Mouse (Mus musculus) heart, embryonic 13.5 days (tissue): ENCODE results near the gene Selenoo. TPM values are rescaled to one million over a fixed set of nuclear protein-coding genes. Genes with fewer than 3 reads are reported as not detected.

ENCODE experiments used
- ATAC-seq: fragments of 200-750 bp; cut with Nextera tagmentation; 2 replicates; pipeline ENCODE4 v1.8.0; 2017; ENCODE audit warnings: moderate TSS enrichment; ENCODE audit not compliant: insufficient number of reproducible peaks, low FRiP score, low TSS enrichment; ENCODE audit errors: extremely low read depth
- H3K27ac ChIP-seq: fragments of 300-500 bp; sonication (generic); replicated peaks from 2 replicates; pipeline ENCODE4 v1.5.1; 2015; ENCODE audit warnings: moderate library complexity, mild to moderate bottlenecking, inconsistent platforms
- H3K27me3 ChIP-seq: fragments of 300-500 bp; sonication (generic); replicated peaks from 2 replicates; pipeline ENCODE4 v1.6.1; 2015; ENCODE audit warnings: mild to moderate bottlenecking, inconsistent platforms
- H3K36me3 ChIP-seq: fragments of 300-500 bp; sonication (generic); 2 replicates; pipeline ENCODE4 v1.6.1; 2015; ENCODE audit warnings: mild to moderate bottlenecking, inconsistent platforms
- H3K4me1 ChIP-seq: fragments of 300-500 bp; sonication (generic); 2 replicates; pipeline ENCODE4 v1.6.1; 2015; ENCODE audit warnings: inconsistent platforms
- H3K4me2 ChIP-seq: fragments of 300-500 bp; sonication (generic); 2 replicates; pipeline ENCODE4 v1.6.1; 2015; ENCODE audit warnings: inconsistent platforms, mild to moderate bottlenecking, moderate library complexity
- H3K4me3 ChIP-seq: fragments of 300-500 bp; sonication (generic); 2 replicates; pipeline ENCODE4 v1.5.1; 2015; ENCODE audit warnings: moderate library complexity, mild to moderate bottlenecking, inconsistent platforms
- H3K9ac ChIP-seq: fragments of 300-500 bp; sonication (generic); 2 replicates; pipeline ENCODE4 v1.6.1; 2015; ENCODE audit warnings: inconsistent platforms, mild to moderate bottlenecking, moderate library complexity
- H3K9me3 ChIP-seq: fragments of 300-500 bp; sonication (generic); 2 replicates; pipeline ENCODE4 v1.6.1; 2016; ENCODE audit warnings: inconsistent platforms
- WGBS: fragments of 180-500 bp; shearing (Covaris S2); methylation state at CpG from one replicate; pipeline ENCODE4 v1.1.7; 2015; ENCODE audit warnings: mixed read lengths; 5-methylcytosine and 5-hydroxymethylcytosine counted together
- polyA plus RNA-seq: library from polyadenylated mRNA; unstranded; fragments of >200 nt; fragmentation: Nextera tagmentation; extraction: Ambion mirVana; gene quantifications from 2 replicates; pipeline ENCODE4 v1.2.1, GENCODE M21; 2015

Gene Selenoo
- polyA plus RNA-seq, 1 experiment from 2014 or later, result 10.8 TPM

GRCm38 (mm10) chr15:89103921-89104320, 15.0 kb downstream of the Selenoo start:
- no peaks in the 10 kb centered on the region for H3K4me1 ChIP-seq
- H3K4me2 ChIP-seq, result no peak overlapping the region
- no peaks in the 10 kb centered on the region for H3K27me3 ChIP-seq
- ATAC-seq, result no peak
- no peak overlapping the region for H3K9ac ChIP-seq
- WGBS, result 80% methylated on average over 10 of the region's 10 CpGs
- no peak overlapping the region for H3K27ac ChIP-seq
- peaks cover 100% of the 10 kb centered on the region for H3K36me3 ChIP-seq
- H3K9me3 ChIP-seq, result no peaks in the 10 kb centered on the region
- H3K4me3 ChIP-seq, result no peak overlapping the region

GRCm38 (mm10) chr15:89104425-89104824, 15.5 kb downstream of the Selenoo start:
- WGBS, result 92% methylated on average over 8 of the region's 8 CpGs

GRCm38 (mm10) chr15:89106073-89106472, 17.2 kb downstream of the Selenoo start:
- H3K27me3 ChIP-seq, result no peaks in the 10 kb centered on the region
- H3K36me3 ChIP-seq, result peaks cover 100% of the 10 kb centered on the region
- no peak for ATAC-seq
- no peak overlapping the region for H3K9ac ChIP-seq
- no peaks in the 10 kb centered on the region for H3K4me1 ChIP-seq
- no peaks in the 10 kb centered on the region for H3K9me3 ChIP-seq
- no peak overlapping the region for H3K4me2 ChIP-seq
- no peak overlapping the region for H3K27ac ChIP-seq
- H3K4me3 ChIP-seq, result no peak overlapping the region
- WGBS, result 87% methylated on average over 13 of the region's 13 CpGs

More at GRCm38 (mm10) chr15:89104425-89104824, 15.5 kb downstream of the Selenoo start:
- Histone ChIP-seq H3K36me3 (peaks cover 100% of the 10 kb centered on the region), H3K4me3 (no peak overlapping the region), H3K27me3 (no peaks in the 10 kb centered on the region), H3K4me2 (no peak overlapping the region), H3K9me3 (no peaks in the 10 kb centered on the region), H3K27ac (no peak overlapping the region), H3K4me1 (no peaks in the 10 kb centered on the region), H3K9ac (no peak overlapping the region)
- ATAC-seq, result no peak

GRCm38 (mm10) chr15:89106976-89107375, 18.1 kb downstream of the Selenoo start:
- Histone ChIP-seq H3K4me3 (no peak overlapping the region), H3K9me3 (no peaks in the 10 kb centered on the region), H3K27ac (no peak overlapping the region), H3K4me2 (no peak overlapping the region), H3K27me3 (no peaks in the 10 kb centered on the region), H3K4me1 (no peaks in the 10 kb centered on the region), H3K36me3 (peaks cover 100% of the 10 kb centered on the region), H3K9ac (no peak overlapping the region)
- no peak for ATAC-seq
- WGBS, result 91% methylated on average over 1 of the region's 1 CpGs

GRCm38 (mm10) chr15:89110147-89110546, 21.3 kb downstream of the Selenoo start:
- H3K27ac ChIP-seq, result no peak overlapping the region
- ATAC-seq, result no peak
- WGBS, result 63% methylated on average over 9 of the region's 9 CpGs
- H3K36me3 ChIP-seq, result peaks cover 95% of the 10 kb centered on the region
- no peak overlapping the region for H3K4me2 ChIP-seq
- H3K9me3 ChIP-seq, result no peaks in the 10 kb centered on the region
- H3K4me3 ChIP-seq, result no peak overlapping the region
- H3K9ac ChIP-seq, result no peak overlapping the region
- no peaks in the 10 kb centered on the region for H3K4me1 ChIP-seq
- no peaks in the 10 kb centered on the region for H3K27me3 ChIP-seq

GRCm38 (mm10) chr15:89118007-89118406, 29.1 kb downstream of the Selenoo start:
- Histone ChIP-seq H3K27me3 (no peaks in the 10 kb centered on the region), H3K4me1 (peaks cover 30% of the 10 kb centered on the region), H3K9me3 (no peaks in the 10 kb centered on the region), H3K9ac (no peak overlapping the region), H3K4me3 (no peak overlapping the region), H3K27ac (no peak overlapping the region), H3K4me2 (no peak overlapping the region), H3K36me3 (peaks cover 70% of the 10 kb centered on the region)
- no peak for ATAC-seq

GRCm38 (mm10) chr15:89122649-89123366, 33.9 kb downstream of the Selenoo start, which contains the start of gene Tubgcp6:
Tubgcp6 (minus strand) TSS chr15:89123112.
- Histone ChIP-seq H3K4me3 (peak within 1 kb of the TSS; percentile 84), H3K9ac (peak within 1 kb of the TSS; percentile 89), H3K4me1 (peaks cover 47% of the 10 kb centered on the region), H3K4me2 (peak within 1 kb of the TSS; percentile 95), H3K36me3 (peaks cover 42% of the 10 kb centered on the region), H3K27me3 (no peaks in the 10 kb centered on the region), H3K9me3 (no peaks in the 10 kb centered on the region), H3K27ac (peak within 1 kb of the TSS; percentile 71)
- ATAC-seq, result peak; percentile 85
- under 1% methylated on average over 47 of the region's 47 CpGs for WGBS

- peaks cover 50% of the 10 kb centered on the region for H3K4me1 ChIP-seq
- peak overlapping the region; percentile 84 for H3K4me3 ChIP-seq
- peak overlapping the region; percentile 89 for H3K9ac ChIP-seq
- H3K36me3 ChIP-seq, result peaks cover 36% of the 10 kb centered on the region
- peak overlapping the region; percentile 71 for H3K27ac ChIP-seq
- 32% methylated on average over 11 of the region's 11 CpGs for whole genome bisulfite sequencing
- no peaks in the 10 kb centered on the region for H3K9me3 ChIP-seq
- peak overlapping the region; percentile 95 for H3K4me2 ChIP-seq
- no peaks in the 10 kb centered on the region for H3K27me3 ChIP-seq
- ATAC-seq, result no peak
Measured at GRCm38 (mm10) chr15:89123595-89123994, 34.7 kb downstream of the Selenoo start.

- no peaks in the 10 kb centered on the region for H3K9me3 ChIP-seq
- no peaks in the 10 kb centered on the region for H3K27me3 ChIP-seq
- ATAC-seq, result no peak
- H3K4me2 ChIP-seq, result no peak overlapping the region
- H3K27ac ChIP-seq, result no peak overlapping the region
- no peak overlapping the region for H3K9ac ChIP-seq
- peaks cover 29% of the 10 kb centered on the region for H3K36me3 ChIP-seq
- 89% methylated on average over 3 of the region's 3 CpGs for WGBS
- no peak overlapping the region for H3K4me3 ChIP-seq
- H3K4me1 ChIP-seq, result peaks cover 55% of the 10 kb centered on the region
Measured at GRCm38 (mm10) chr15:89124312-89124711, 35.4 kb downstream of the Selenoo start.

- Histone ChIP-seq H3K9me3 (no peaks in the 10 kb centered on the region), H3K27ac (no peak overlapping the region), H3K36me3 (peaks cover 22% of the 10 kb centered on the region), H3K4me2 (no peak overlapping the region), H3K4me1 (peaks cover 46% of the 10 kb centered on the region), H3K9ac (no peak overlapping the region), H3K27me3 (no peaks in the 10 kb centered on the region), H3K4me3 (no peak overlapping the region)
- 88% methylated on average over 9 of the region's 9 CpGs for WGBS
- no peak for ATAC-seq
Measured at GRCm38 (mm10) chr15:89125351-89125750, 36.5 kb downstream of the Selenoo start.

- WGBS, result 83% methylated on average over 8 of the region's 8 CpGs
- no peak for ATAC-seq
- H3K9ac ChIP-seq, result no peak overlapping the region
Measured at GRCm38 (mm10) chr15:89126622-89127021, 37.7 kb downstream of the Selenoo start.

GRCm38 (mm10) chr15:89127364-89127940, 38.6 kb downstream of the Selenoo start:
- WGBS, result 87% methylated on average over 8 of the region's 8 CpGs
- Histone ChIP-seq H3K4me2 (peak overlapping the region; percentile 92), H3K36me3 (peaks cover 29% of the 10 kb centered on the region), H3K4me1 (peaks cover 25% of the 10 kb centered on the region), H3K4me3 (peak overlapping the region; percentile 78), H3K27ac (no peak overlapping the region), H3K9me3 (no peaks in the 10 kb centered on the region), H3K27me3 (no peaks in the 10 kb centered on the region), H3K9ac (peak overlapping the region; percentile 85)
- no peak for ATAC-seq

More at GRCm38 (mm10) chr15:89126622-89127021, 37.7 kb downstream of the Selenoo start:
- H3K4me1 ChIP-seq, result peaks cover 33% of the 10 kb centered on the region
- no peak overlapping the region for H3K27ac ChIP-seq
- H3K27me3 ChIP-seq, result no peaks in the 10 kb centered on the region
- H3K36me3 ChIP-seq, result peaks cover 22% of the 10 kb centered on the region
- H3K9me3 ChIP-seq, result no peaks in the 10 kb centered on the region
- H3K4me3 ChIP-seq, result no peak overlapping the region
- no peak overlapping the region for H3K4me2 ChIP-seq
